Mouse (Mus musculus): ENCODE results near the gene Ppef1. TPM values are rescaled to one million over a fixed set of nuclear protein-coding genes. Genes with fewer than 3 reads are reported as not detected.

Ppef1 gene
- polyA plus RNA-seq, 1 experiment from 2014 or later, result 0.11 TPM

Other genes starting within 250 kb of the Ppef1 start
- gene Phka2, start 233.6 kb downstream of the Ppef1 start, polyA plus RNA-seq (2015; fragmentation: Nextera tagmentation; extraction: Ambion mirVana), result 15.8 and 15.9 TPM in 2 replicates
- gene Rs1, start 32.2 kb upstream of the Ppef1 start, polyA plus RNA-seq (2015; fragmentation: Nextera tagmentation; extraction: Ambion mirVana), result not detected in 2 replicates
- 0.10 and 0.12 TPM in 2 replicates for gene Gja6, start 171.3 kb upstream of the Ppef1 start, polyA plus RNA-seq (2015; fragmentation: Nextera tagmentation; extraction: Ambion mirVana)

Data from kidney, embryonic 16.5 days (tissue).